Mouse (Mus musculus): ENCODE measurements around the gene Gm10197. TPM values are rescaled to one million over a fixed set of nuclear protein-coding genes. Genes with fewer than 3 reads are reported as not detected.
A peak's percentile ranks its signal among the peaks of the same experiment; 100 is the strongest.

Gene Gm10197
- total RNA-seq, 2 experiments from 2014 or later: not detected

GRCm38 (mm10) chr19:53393646-53394045 is 22.1 kb upstream of the Gm10197 start:
- no peak for DNase-seq

- no peak for DNase-seq
These were observed 21.3 kb upstream of the Gm10197 start for GRCm38 (mm10) chr19:53392781-53393343.

GRCm38 (mm10) chr19:53391787-53392186 is 20.2 kb upstream of the Gm10197 start:
- DNase-seq: no peak

GRCm38 (mm10) chr19:53391386-53391785 is 19.8 kb upstream of the Gm10197 start:
- DNase-seq: no peak

- peak; percentile 98 for DNase-seq
These were observed 19.0 kb upstream of the Gm10197 start, which contains the start of gene Smndc1 for GRCm38 (mm10) chr19:53390495-53391007. Smndc1 (minus strand) TSS chr19:53390578.

- DNase-seq: no peak
These were observed 18.4 kb upstream of the Gm10197 start for GRCm38 (mm10) chr19:53389851-53390431.

- DNase-seq: no peak
These were observed 17.9 kb upstream of the Gm10197 start for GRCm38 (mm10) chr19:53389417-53389816.

GRCm38 (mm10) chr19:53383336-53383735 is 11.8 kb upstream of the Gm10197 start:
- no peak for DNase-seq

- DNase-seq: no peak
These were observed 6.9 kb upstream of the Gm10197 start for GRCm38 (mm10) chr19:53378421-53378820.

- no peak for DNase-seq
These were observed 6.1 kb upstream of the Gm10197 start for GRCm38 (mm10) chr19:53377652-53378051.

GRCm38 (mm10) chr19:53375816-53376215 is 4.2 kb upstream of the Gm10197 start:
- DNase-seq: no peak

- DNase-seq: no peak
These were observed 3.7 kb upstream of the Gm10197 start for GRCm38 (mm10) chr19:53375299-53375698.

GRCm38 (mm10) chr19:53373570-53373969 is 2.0 kb upstream of the Gm10197 start:
- DNase-seq: no peak

GRCm38 (mm10) chr19:53370233-53370632 is 1.3 kb downstream of the Gm10197 start:
- DNase-seq: no peak

- peak; percentile 82 for DNase-seq
These were observed 2.0 kb downstream of the Gm10197 start for GRCm38 (mm10) chr19:53369469-53370043.

GRCm38 (mm10) chr19:53366881-53367280 is 4.7 kb downstream of the Gm10197 start:
- no peak for DNase-seq

GRCm38 (mm10) chr19:53366057-53366775 is 5.3 kb downstream of the Gm10197 start:
- DNase-seq: no peak

- DNase-seq: peak; percentile 40
These were observed 6.6 kb downstream of the Gm10197 start for GRCm38 (mm10) chr19:53364963-53365362.

GRCm38 (mm10) chr19:53364551-53364950 is 7.0 kb downstream of the Gm10197 start:
- DNase-seq: no peak

GRCm38 (mm10) chr19:53362967-53363366 is 8.6 kb downstream of the Gm10197 start:
- peak; percentile 20 for DNase-seq

GRCm38 (mm10) chr19:53360265-53360958 is 11.2 kb downstream of the Gm10197 start:
- DNase-seq: no peak

Data from gastrocnemius, postnatal 10 days (tissue).